Mouse (Mus musculus) left cerebral cortex, adult 2 months (tissue): ENCODE results near the gene AC134908.4. TPM values are rescaled to one million over a fixed set of nuclear protein-coding genes. Genes with fewer than 3 reads are reported as not detected.

Experiments
- DNase-seq, 2 experiments: peaks; one replicate each; pipeline ENCODE4 v3.0.0; 2021 to 2022; ENCODE audit warnings: low spot score in 2 of 2, mixed read lengths in 1 of 2; ENCODE audit errors: extremely low spot score in 1 of 2
- H3K27ac ChIP-seq: fragments of 200-600 bp; 2 replicates; pipeline ENCODE4 v1.8.1; 2022
- H3K4me3 ChIP-seq: fragments of 200-600 bp; 2 replicates; pipeline ENCODE4 v1.8.1; 2022
- CTCF ChIP-seq: fragments of 200-600 bp; IDR thresholded peaks from 2 replicates; pipeline ENCODE4 v1.8.1; 2022; ENCODE audit warnings: antibody characterized with exemption, mild to moderate bottlenecking, moderate library complexity
- intact Hi-C: fragments of 180-260 bp; cut with DNase I; formaldehyde crosslinking; loops from one replicate; pipeline ENCODE4 v1.15.1; 2025
- total RNA-seq, 2 experiments: library from RNA; stranded (reverse); gene quantifications; 2 replicates each; pipeline ENCODE4 v1.2.3; 2021

Gene AC134908.4
- total RNA-seq, 2 experiments from 2014 or later: 1.4 TPM; not detected in 1

- TF ChIP-seq CTCF: no peak
- intact Hi-C loops: no loop called here
- H3K4me3 ChIP-seq: peak overlapping the region; percentile 53
- H3K27ac ChIP-seq: peak overlapping the region; percentile 76
- DNase-seq: no peak
Observed at GRCm38 (mm10) chr17:25796211-25796771, 832 bp upstream of the AC134908.4 start.

- intact Hi-C loops: no loop called here
- peak overlapping the region; percentile 18 for H3K4me3 ChIP-seq
Observed at GRCm38 (mm10) chr17:25794998-25795397, 461 bp downstream of the AC134908.4 start.

GRCm38 (mm10) chr17:25794197-25794596, 1.3 kb downstream of the AC134908.4 start:
- intact Hi-C loops: no loop called here
- no peak overlapping the region for H3K4me3 ChIP-seq
- TF ChIP-seq CTCF: no peak
- H3K27ac ChIP-seq: 0 out of 2 replicates have a peak overlapping the region, but pooled peaks have one; percentile 78
- no peak for DNase-seq

More at GRCm38 (mm10) chr17:25794998-25795397, 461 bp downstream of the AC134908.4 start:
- peak overlapping the region; percentile 78 for H3K27ac ChIP-seq
- DNase-seq: no peak
- TF ChIP-seq CTCF: no peak

GRCm38 (mm10) chr17:25792615-25793014, 2.8 kb downstream of the AC134908.4 start, which contains the start of gene Fam173a:
Gene Fam173a, minus strand, starts transcription at chr17:25792901.
- intact Hi-C loops: no loop called here
- peak; percentile 58 to 74 for DNase-seq

GRCm38 (mm10) chr17:25791843-25792527, 3.5 kb downstream of the AC134908.4 start:
- peak overlapping the region; percentile 89 for H3K27ac ChIP-seq
- H3K4me3 ChIP-seq: peak overlapping the region; percentile 89
- peak; percentile 82 to 88 for DNase-seq
- no peak for TF ChIP-seq CTCF
- intact Hi-C loops: no loop called here

More at GRCm38 (mm10) chr17:25792615-25793014, 2.8 kb downstream of the AC134908.4 start, which contains the start of gene Fam173a:
- H3K27ac ChIP-seq: peak within 1 kb of the TSS; percentile 89
- TF ChIP-seq CTCF: no peak
- H3K4me3 ChIP-seq: peak within 1 kb of the TSS; percentile 89

GRCm38 (mm10) chr17:25791320-25791842, 4.1 kb downstream of the AC134908.4 start:
- Histone ChIP-seq H3K27ac (peak overlapping the region; percentile 89), H3K4me3 (peak overlapping the region; percentile 89)
- no peak; the same call in 1 of the 2 replicates for TF ChIP-seq CTCF
- intact Hi-C loops: no loop called here
- no peak for DNase-seq

- intact Hi-C loops: no loop called here
- H3K4me3 ChIP-seq: no peak overlapping the region
- DNase-seq: no peak
- TF ChIP-seq CTCF: no peak
- H3K27ac ChIP-seq: no peak overlapping the region
Observed at GRCm38 (mm10) chr17:25786781-25787504, 8.5 kb downstream of the AC134908.4 start.

GRCm38 (mm10) chr17:25786280-25786679, 9.2 kb downstream of the AC134908.4 start, which contains the start of gene Ccdc78:
Gene Ccdc78, plus strand, starts transcription at chr17:25786580.
- TF ChIP-seq CTCF: no peak
- H3K4me3 ChIP-seq: peak within 1 kb of the TSS; percentile 74
- H3K27ac ChIP-seq: peak within 1 kb of the TSS; percentile 94
- intact Hi-C loops: no loop called here
- DNase-seq: no peak

- no peak; the same call in 1 of the 2 replicates for TF ChIP-seq CTCF
- Histone ChIP-seq H3K27ac (peak within 1 kb of the TSS; percentile 94), H3K4me3 (peak within 1 kb of the TSS; percentile 74)
- intact Hi-C loops: no loop called here
- peak; percentile 94 to 96 for DNase-seq
Observed at GRCm38 (mm10) chr17:25785281-25785745, 10.1 kb downstream of the AC134908.4 start, which contains the start of gene Haghl. Gene Haghl, minus strand, starts transcription at chr17:25785673.

GRCm38 (mm10) chr17:25783861-25784574, 11.4 kb downstream of the AC134908.4 start:
- TF ChIP-seq CTCF: no peak
- Histone ChIP-seq H3K4me3 (peak overlapping the region; percentile 74), H3K27ac (peak overlapping the region; percentile 94; the same call in 1 of the 2 replicates)
- intact Hi-C loops: no loop called here
- no peak for DNase-seq

- Histone ChIP-seq H3K27ac (no peak overlapping the region), H3K4me3 (no peak overlapping the region)
- no peak for DNase-seq
- intact Hi-C loops: no loop called here
- TF ChIP-seq CTCF: no peak
Observed at GRCm38 (mm10) chr17:25783086-25783485, 12.4 kb downstream of the AC134908.4 start.
